Mouse (Mus musculus) forebrain, embryonic 11.5 days (tissue): Measurements from ENCODE around the gene Washc1. TPM values are rescaled to one million over a fixed set of nuclear protein-coding genes. Genes with fewer than 3 reads are reported as not detected.
"Not testable (repeated sequence)": the region's sequence is repeated elsewhere in the genome, so short reads cannot be mapped to it uniquely, and the experiment has no call there.

Source experiments
- ATAC-seq: fragments of 200-750 bp; cut with Nextera tagmentation; replicated peaks from 2 replicates; pipeline ENCODE4 v1.8.0; 2017; ENCODE audit warnings: moderate TSS enrichment; ENCODE audit not compliant: low FRiP score
- DNase-seq: peaks from one replicate; pipeline ENCODE4 v3.0.0-alpha.2; 2017; ENCODE audit warnings: low spot score
- H3K27ac ChIP-seq: fragments of 300-500 bp; sonication (generic); 2 replicates; pipeline ENCODE4 v1.5.1; 2014; ENCODE audit warnings: low read depth, low read length
- H3K27me3 ChIP-seq: fragments of 300-500 bp; sonication (generic); 2 replicates; pipeline ENCODE4 v1.6.1; 2014; ENCODE audit warnings: mild to moderate bottlenecking, low read length, mixed read lengths; ENCODE audit not compliant: control insufficient read depth, insufficient read depth
- H3K36me3 ChIP-seq: fragments of 300-500 bp; sonication (generic); 2 replicates; pipeline ENCODE4 v1.6.1; 2014; ENCODE audit warnings: mild to moderate bottlenecking, low read length, moderate library complexity, mixed read lengths; ENCODE audit not compliant: control insufficient read depth, insufficient read depth
- H3K4me1 ChIP-seq: fragments of 300-500 bp; sonication (generic); replicated peaks from 2 replicates; pipeline ENCODE4 v1.6.1; 2014; ENCODE audit warnings: low read length, mixed read lengths; ENCODE audit not compliant: control insufficient read depth, insufficient read depth
- H3K4me2 ChIP-seq: fragments of 300-500 bp; sonication (generic); 2 replicates; pipeline ENCODE4 v1.6.1; 2014; ENCODE audit warnings: low read depth, mild to moderate bottlenecking, low read length, moderate library complexity, mixed read lengths; ENCODE audit not compliant: severe bottlenecking
- H3K4me3 ChIP-seq: fragments of 300-500 bp; sonication (generic); 2 replicates; pipeline ENCODE4 v1.5.1; 2014; ENCODE audit warnings: low read depth, low read length
- H3K9ac ChIP-seq: fragments of 300-500 bp; sonication (generic); 2 replicates; pipeline ENCODE4 v1.6.1; 2014; ENCODE audit warnings: low read length
- H3K9me3 ChIP-seq: fragments of 300-500 bp; sonication (generic); 2 replicates; pipeline ENCODE4 v1.6.1; 2016; ENCODE audit warnings: low read length, mixed read lengths; ENCODE audit not compliant: control insufficient read depth
- WGBS: fragments of 180-500 bp; shearing (Covaris S2); extraction: QIAGEN DNeasy Blood & Tissue Kit; methylation state at CpG from one replicate; pipeline ENCODE4 v1.1.7; 2014; 5-methylcytosine and 5-hydroxymethylcytosine counted together
- polyA plus RNA-seq: library from polyadenylated mRNA; unstranded; fragments of >200 nt; fragmentation: Nextera tagmentation; extraction: Ambion mirVana; gene quantifications from 2 replicates; pipeline ENCODE4 v1.2.1, GENCODE M21; 2014

Gene Washc1
- polyA plus RNA-seq, 1 experiment from 2014 or later, result 24.9 TPM

GRCm38 (mm10) chr17:66154876-66155275, 43.5 kb downstream of the Washc1 start:
- Histone ChIP-seq H3K9ac (no peak overlapping the region), H3K36me3 (no peaks in the 10 kb centered on the region; the same call in 1 of the 2 replicates), H3K4me2 (no peak overlapping the region), H3K27ac (no peak overlapping the region), H3K4me3 (no peak overlapping the region), H3K4me1 (no peaks in the 10 kb centered on the region), H3K27me3 (no peaks in the 10 kb centered on the region), H3K9me3 (no peaks in the 10 kb centered on the region)
- ATAC-seq, result no peak
- WGBS, result 59% methylated on average over 2 of the region's 2 CpGs
- no peak for DNase-seq

GRCm38 (mm10) chr17:66158271-66158670, 46.9 kb downstream of the Washc1 start:
- Histone ChIP-seq H3K36me3 (no peaks in the 10 kb centered on the region), H3K27me3 (no peaks in the 10 kb centered on the region), H3K4me3 (no peak overlapping the region), H3K9ac (no peak overlapping the region), H3K4me1 (no peaks in the 10 kb centered on the region), H3K4me2 (no peak overlapping the region), H3K9me3 (no peaks in the 10 kb centered on the region; the same call in 1 of the 2 replicates), H3K27ac (no peak overlapping the region)
- 91% methylated on average over 5 of the region's 5 CpGs for WGBS
- ATAC-seq (no peak), DNase-seq (no peak)

GRCm38 (mm10) chr17:66167141-66167540, 55.8 kb downstream of the Washc1 start:
- H3K9ac ChIP-seq, H3K36me3 ChIP-seq, DNase-seq, H3K4me2 ChIP-seq, H3K27me3 ChIP-seq, ATAC-seq, H3K27ac ChIP-seq, H3K4me1 ChIP-seq, H3K4me3 ChIP-seq, H3K9me3 ChIP-seq: not testable (repeated sequence)
- 99% methylated on average over 5 of the region's 5 CpGs for WGBS

Other genes starting within 250 kb of the Washc1 start
- gene Ralbp1, start 225.7 kb upstream of the Washc1 start, polyA plus RNA-seq, result 35.4 and 45.2 TPM in 2 replicates
- 107 and 115 TPM in 2 replicates for gene Twsg1, start 160.3 kb upstream of the Washc1 start, polyA plus RNA-seq
- 29.0 and 30.3 TPM in 2 replicates for gene Ankrd12, start 34.5 kb upstream of the Washc1 start, polyA plus RNA-seq
- gene Ndufv2, start 10.0 kb upstream of the Washc1 start, polyA plus RNA-seq, result 313 and 317 TPM in 2 replicates
- gene Ddx11, start 12.0 kb downstream of the Washc1 start, polyA plus RNA-seq, result 29.0 and 31.4 TPM in 2 replicates